ENCODE assay signal across 8 mouse cellular contexts in the genomic region with DNA sequence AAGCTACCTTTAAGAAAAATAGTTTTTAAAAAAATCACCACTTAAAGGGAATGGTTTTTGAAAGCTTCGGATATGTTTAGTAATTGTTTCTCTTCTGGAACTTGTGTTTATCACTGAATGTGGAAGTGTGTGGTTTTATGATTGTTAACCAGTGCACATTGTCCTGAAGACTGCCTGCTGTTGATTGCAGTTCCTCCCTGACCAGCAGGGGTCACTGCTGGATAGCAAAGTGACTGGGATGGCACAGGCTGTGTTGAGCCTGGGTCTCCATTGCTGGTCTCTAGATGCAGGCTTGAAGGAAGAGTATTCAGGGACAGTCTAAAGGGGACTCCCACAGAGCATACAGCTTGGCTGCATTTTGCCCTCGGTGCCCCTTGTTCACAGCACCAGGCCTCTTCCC. TPM values are rescaled to one million over a fixed set of nuclear protein-coding genes. Genes with fewer than 3 reads are reported as not detected.
A peak's percentile ranks its signal among the peaks of the same experiment; 100 is the strongest.
DNase-seq lines count a peak whose midpoint lies in the region; ATAC-seq lines count a peak whose summit lies in the region.
"Had no signal": no experiment of that assay in that cellular context is flagged by ENCODE, and none has a peak within 500 bp of the region (broad histone marks: within the 10 kb centered on the region; RNA-seq: fewer than 3 reads in every experiment).

No protein-coding gene starts in this region.

- intact Hi-C loops in gastrocnemius, postnatal 14 days (cut with DNase I; ENCODE audit: low total_unique reads), result loop anchor here (5.0 kb wide), 2 partner anchors 255 to 290 kb away; no protein-coding TSS in a partner anchor
- intact Hi-C loops in left cerebral cortex, postnatal 14 days (cut with DNase I), result loop anchor here (5.0 kb wide), 1 partner anchor 260 kb away; no protein-coding TSS in a partner anchor

- H3K36me3 ChIP-seq in intestine, embryonic 14.5 days (ENCODE audit: control insufficient read depth, insufficient read depth, low read length), result peaks cover 24% of the 10 kb centered on the region
- H3K36me3 ChIP-seq in midbrain, embryonic 10.5 days, result peaks cover 36% of the 10 kb centered on the region

- DNase-seq in adipocyte (ENCODE audit: low spot score), result peak; percentile 88
- DNase-seq in cerebellum, postnatal 4 days (ENCODE audit: low spot score in 2 of 2), result peak; percentile 75 to 83
- peak; percentile 80 for DNase-seq in gastrocnemius, postnatal 14 days
- peak; percentile 88 for DNase-seq in intestine, embryonic 14.5 days (ENCODE audit: low spot score)
- peak; percentile 87 to 89 for DNase-seq in left cerebral cortex, postnatal 14 days (ENCODE audit: low spot score in 2 of 2)
- peak; percentile 74 for DNase-seq in midbrain, embryonic 10.5 days (ENCODE audit: low spot score)
- DNase-seq in right cerebral cortex, postnatal 25 days, result peak; percentile 76

- H3K27me3 ChIP-seq in intestine, embryonic 14.5 days (replicated peaks; ENCODE audit: control insufficient read depth, insufficient read depth, low read length), result no peaks in the 10 kb centered on the region
- no peaks in the 10 kb centered on the region for H3K27me3 ChIP-seq in midbrain, embryonic 10.5 days (ENCODE audit: low read depth, poor library complexity, severe bottlenecking)
- H3K27me3 ChIP-seq: limb, embryonic 15.5 days had no signal

- H3K4me3 ChIP-seq in intestine, embryonic 14.5 days (ENCODE audit: low read depth, low read length), result no peak overlapping the region
- H3K4me3 ChIP-seq in midbrain, embryonic 10.5 days, result no peak overlapping the region
- H3K4me3 ChIP-seq: limb, embryonic 15.5 days had no signal

- WGBS in intestine, embryonic 14.5 days, result 54% methylated on average over 2 of the region's 2 CpGs
- 27% methylated on average over 2 of the region's 2 CpGs for WGBS in midbrain, embryonic 10.5 days

- H3K9me3 ChIP-seq in intestine, embryonic 14.5 days (ENCODE audit: control insufficient read depth, low read length), result no peaks in the 10 kb centered on the region
- H3K9me3 ChIP-seq in midbrain, embryonic 10.5 days (replicated peaks), result no peaks in the 10 kb centered on the region
- H3K9me3 ChIP-seq: limb, embryonic 15.5 days had no signal

- H3K9ac ChIP-seq in intestine, embryonic 14.5 days (ENCODE audit: low read length), result no peak overlapping the region
- H3K9ac ChIP-seq: limb, embryonic 15.5 days had no signal

- H3K4me2 ChIP-seq in intestine, embryonic 14.5 days (ENCODE audit: low read length), result no peak overlapping the region
- H3K4me2 ChIP-seq: limb, embryonic 15.5 days had no signal

- peak; percentile 26 for ATAC-seq in intestine, embryonic 14.5 days (replicated peaks; ENCODE audit: low FRiP score, low TSS enrichment, low read depth)

- peaks cover 20% of the 10 kb centered on the region; the same call in 1 of the 2 replicates for H3K4me1 ChIP-seq in intestine, embryonic 14.5 days (replicated peaks; ENCODE audit: control insufficient read depth, insufficient read depth, low read length)
- peaks cover 27% of the 10 kb centered on the region for H3K4me1 ChIP-seq in midbrain, embryonic 10.5 days

- no peak overlapping the region for H3K27ac ChIP-seq in intestine, embryonic 14.5 days (ENCODE audit: low read depth)
- H3K27ac ChIP-seq in midbrain, embryonic 10.5 days (replicated peaks), result no peak overlapping the region
- H3K27ac ChIP-seq: limb, embryonic 15.5 days had no signal

RNA-seq across cellular contexts. Expression of gene Ube2g2, which starts 5.4 kb away (rescaled TPM):
- 10 to 100 TPM; 79.8 to 84.4 TPM for total RNA-seq in gastrocnemius, postnatal 14 days (2021)
- 46.7 and 48.5 TPM in 2 replicates for polyA plus RNA-seq in intestine, embryonic 14.5 days (2014; fragmentation: Nextera tagmentation; extraction: Ambion mirVana)
- total RNA-seq in left cerebral cortex, postnatal 14 days (2021), result 10 to 100 TPM; 36.3 to 41.6 TPM
- polyA plus RNA-seq in midbrain, embryonic 10.5 days (2016; fragmentation: Nextera tagmentation; extraction: Ambion mirVana), result 104 and 107 TPM in 2 replicates

RNA-seq across cellular contexts. Expression of gene Gm49325, which starts 21.5 kb away (rescaled TPM):
- 10 to 100 TPM in 1 of 2 experiments, 1 to 10 TPM in 1; 5.8 to 10.3 TPM for total RNA-seq in gastrocnemius, postnatal 14 days (2021)
- 2.0 TPM in 1 of 2 replicates, not detected in the other for polyA plus RNA-seq in intestine, embryonic 14.5 days (2014; fragmentation: Nextera tagmentation; extraction: Ambion mirVana)
- total RNA-seq in left cerebral cortex, postnatal 14 days (2021), result 10 to 100 TPM in 1 of 2 experiments, 1 to 10 TPM in 1; 6.7 to 15.7 TPM
- polyA plus RNA-seq in midbrain, embryonic 10.5 days (2016; fragmentation: Nextera tagmentation; extraction: Ambion mirVana), result 2.2 and 2.4 TPM in 2 replicates

RNA-seq across cellular contexts. Expression of gene Sumo3, which starts 21.6 kb away (rescaled TPM):
- total RNA-seq in gastrocnemius, postnatal 14 days (2021), result 10 to 100 TPM; 41.9 to 46.5 TPM
- 314 and 336 TPM in 2 replicates for polyA plus RNA-seq in intestine, embryonic 14.5 days (2014; fragmentation: Nextera tagmentation; extraction: Ambion mirVana)
- total RNA-seq in left cerebral cortex, postnatal 14 days (2021), result 100 to 1,000 TPM; 129 to 135 TPM
- polyA plus RNA-seq in midbrain, embryonic 10.5 days (2016; fragmentation: Nextera tagmentation; extraction: Ambion mirVana), result 403 and 425 TPM in 2 replicates

RNA-seq across cellular contexts. Expression of gene Pttg1ip, which starts 46.0 kb away (rescaled TPM):
- total RNA-seq in gastrocnemius, postnatal 14 days (2021), result 10 to 100 TPM; 47.4 to 51.8 TPM
- 155 and 156 TPM in 2 replicates for polyA plus RNA-seq in intestine, embryonic 14.5 days (2014; fragmentation: Nextera tagmentation; extraction: Ambion mirVana)
- 10 to 100 TPM; 74.0 to 75.1 TPM for total RNA-seq in left cerebral cortex, postnatal 14 days (2021)
- polyA plus RNA-seq in midbrain, embryonic 10.5 days (2016; fragmentation: Nextera tagmentation; extraction: Ambion mirVana), result 67.0 and 69.9 TPM in 2 replicates

RNA-seq across cellular contexts. Expression of gene Tspear, which starts 58.9 kb away (rescaled TPM):
- total RNA-seq in gastrocnemius, postnatal 14 days (2021), result not detected
- polyA plus RNA-seq in intestine, embryonic 14.5 days (2014; fragmentation: Nextera tagmentation; extraction: Ambion mirVana), result 0.62 and 1.2 TPM in 2 replicates
- total RNA-seq in left cerebral cortex, postnatal 14 days (2021), result under 1 TPM in 1 of 2 experiments, not detected in 1; 0.15 TPM
- polyA plus RNA-seq in midbrain, embryonic 10.5 days (2016; fragmentation: Nextera tagmentation; extraction: Ambion mirVana), result 0.84 and 0.97 TPM in 2 replicates
